Mouse (Mus musculus) ES-E14 (cell line): ENCODE measurements around the gene Fbxl17. TPM values are rescaled to one million over a fixed set of nuclear protein-coding genes. Genes with fewer than 3 reads are reported as not detected.

Source experiments
- DNase-seq: peaks from one replicate; pipeline ENCODE4 v3.0.0-alpha.2; 2013; ENCODE audit warnings: low read depth, low spot score
- H3K27ac ChIP-seq: 2 replicates; pipeline ENCODE4 v1.5.1; 2012; ENCODE audit warnings: low read depth, mild to moderate bottlenecking, low read length, moderate library complexity, mixed read lengths; ENCODE audit not compliant: poor library complexity, insufficient read depth, severe bottlenecking
- H3K36me3 ChIP-seq: 2 replicates; pipeline ENCODE4 v1.6.1; 2012; ENCODE audit warnings: mild to moderate bottlenecking, low read length, moderate library complexity, mixed read lengths; ENCODE audit not compliant: control insufficient read depth, poor library complexity, insufficient read depth, severe bottlenecking
- H3K4me1 ChIP-seq, 2 experiments: fragments of 150-350 bp in 1 of 2; sonication (generic) in 1 of 2; 2 replicates each; pipeline ENCODE4 v1.6.1; 2012; ENCODE audit warnings: low read length in 2 of 2, mild to moderate bottlenecking in 1 of 2, mixed read lengths in 1 of 2; ENCODE audit not compliant: control insufficient read depth in 2 of 2, insufficient read depth in 2 of 2, poor library complexity in 1 of 2
- H3K4me3 ChIP-seq, 2 experiments: fragments of 150-350 bp in 1 of 2; sonication (generic) in 1 of 2; 2 replicates each; pipeline ENCODE4 v1.5.1; 2012; ENCODE audit warnings: low read length in 2 of 2, low read depth in 1 of 2, mild to moderate bottlenecking in 1 of 2, mixed read lengths in 1 of 2; ENCODE audit not compliant: insufficient read depth in 1 of 2, poor library complexity in 1 of 2, severe bottlenecking in 1 of 2
- H3K9ac ChIP-seq: 2 replicates; pipeline ENCODE4 v1.6.1; 2012; ENCODE audit warnings: low read depth, mild to moderate bottlenecking, low read length, mixed read lengths; ENCODE audit not compliant: poor library complexity, insufficient read depth, severe bottlenecking
- H3K9me3 ChIP-seq: fragments of 150-350 bp; sonication (generic); 2 replicates; pipeline ENCODE4 v1.6.1; 2012; ENCODE audit warnings: low read depth, mild to moderate bottlenecking, low read length; ENCODE audit not compliant: control insufficient read depth, insufficient read depth
- CHD2 ChIP-seq: IDR thresholded peaks from 2 replicates; pipeline ENCODE4 v1.6.1; 2014; ENCODE audit warnings: mild to moderate bottlenecking, low read depth, low read length, inconsistent platforms
- HCFC1 ChIP-seq: IDR thresholded peaks from 2 replicates; pipeline ENCODE4 v1.6.1; 2012; ENCODE audit warnings: low read length, inconsistent platforms, borderline replicate concordance; ENCODE audit not compliant: insufficient read depth
- MAFK ChIP-seq: IDR thresholded peaks from 2 replicates; pipeline ENCODE4 v1.6.1; 2014; ENCODE audit warnings: mild to moderate bottlenecking, low read depth, low read length, inconsistent platforms; ENCODE audit not compliant: insufficient read depth
- ZC3H11A ChIP-seq: IDR thresholded peaks from 2 replicates; pipeline ENCODE4 v1.6.1; 2012; ENCODE audit warnings: low read depth, mild to moderate bottlenecking, inconsistent platforms, low read length, borderline replicate concordance
- ZNF384 ChIP-seq: IDR thresholded peaks from 2 replicates; pipeline ENCODE4 v1.6.1; 2012; ENCODE audit warnings: low read depth, low read length, inconsistent platforms
- in situ Hi-C, 2 experiments: fragments of 600-800 bp; cut with MboI; formaldehyde crosslinking; loops; one replicate each; pipeline ENCODE4 v1.15.1; 2025; ENCODE audit warnings: low sequenced_read_pairs in 2 of 2, inconsistent platforms in 1 of 2; ENCODE audit not compliant: unreplicated experiment in 2 of 2
- total RNA-seq: library from RNA; depleted of rRNA; stranded (reverse); fragments of 300-350 nt; gene quantifications from 2 replicates; pipeline ENCODE4 v1.2.3, GENCODE M21; 2012

The Fbxl17 gene
- total RNA-seq, 1 experiment = 5.6 TPM

- in situ Hi-C loops = no loop called here
- no peak overlapping the region for H3K27ac ChIP-seq
- DNase-seq = no peak
- peaks cover 2% of the 10 kb centered on the region; the same call in 1 of the 2 replicates for H3K36me3 ChIP-seq
- TF ChIP-seq ZNF384 (no peak), HCFC1 (no peak), MAFK (no peak), CHD2 (no peak), ZC3H11A (no peak)
- no peak overlapping the region for H3K4me3 ChIP-seq
- peaks cover 2 to 11% of the 10 kb centered on the region in 2 experiments; a peak in 3 of 4 replicates for H3K4me1 ChIP-seq
- no peaks in the 10 kb centered on the region for H3K9me3 ChIP-seq
- no peak overlapping the region for H3K9ac ChIP-seq
Observed at GRCm38 (mm10) chr17:63496153-63496552, 3.7 kb downstream of the Fbxl17 start.

GRCm38 (mm10) chr17:63493876-63494580, 5.8 kb downstream of the Fbxl17 start:
- TF ChIP-seq CHD2 = no peak
- no peak for TF ChIP-seq MAFK
- TF ChIP-seq HCFC1 = no peak
- TF ChIP-seq ZC3H11A = no peak
- TF ChIP-seq ZNF384 = no peak
- H3K9ac ChIP-seq = no peak overlapping the region
- in situ Hi-C loops = no loop called here
- H3K4me3 ChIP-seq = no peak overlapping the region
- no peak overlapping the region for H3K27ac ChIP-seq
- peaks cover 2% of the 10 kb centered on the region; the same call in 1 of the 2 replicates for H3K36me3 ChIP-seq
- H3K9me3 ChIP-seq = no peaks in the 10 kb centered on the region
- H3K4me1 ChIP-seq = peaks cover 2 to 11% of the 10 kb centered on the region in 2 experiments; a peak in 3 of 4 replicates
- DNase-seq = no peak

GRCm38 (mm10) chr17:63493274-63493673, 6.5 kb downstream of the Fbxl17 start:
- Histone ChIP-seq H3K36me3 (peaks cover 2% of the 10 kb centered on the region; the same call in 1 of the 2 replicates), H3K4me3 (0 out of 4 replicates have a peak overlapping the region, but pooled peaks of 1 of the 2 experiments have one; percentile 31), H3K9ac (0 out of 2 replicates have a peak overlapping the region, but pooled peaks have one; percentile 26), H3K4me1 (peaks cover 0 to 11% of the 10 kb centered on the region in 2 experiments; a peak in 2 of 4 replicates), H3K27ac (no peak overlapping the region), H3K9me3 (no peaks in the 10 kb centered on the region)
- in situ Hi-C loops = no loop called here
- DNase-seq = no peak
- no peak for TF ChIP-seq ZC3H11A
- TF ChIP-seq MAFK = no peak
- no peak for TF ChIP-seq HCFC1
- no peak for TF ChIP-seq CHD2
- TF ChIP-seq ZNF384 = no peak

- Histone ChIP-seq H3K9me3 (no peaks in the 10 kb centered on the region), H3K4me1 (peaks cover 0 to 11% of the 10 kb centered on the region in 2 experiments; a peak in 2 of 4 replicates), H3K27ac (no peak overlapping the region), H3K9ac (0 out of 2 replicates have a peak overlapping the region, but pooled peaks have one; percentile 26), H3K4me3 (peak overlapping the region in 1 of 2 experiments; percentile 31; a peak in 1 of 4 replicates), H3K36me3 (peaks cover 2% of the 10 kb centered on the region; the same call in 1 of the 2 replicates)
- in situ Hi-C loops = no loop called here
- DNase-seq = no peak
- no peak for TF ChIP-seq ZNF384
- TF ChIP-seq CHD2 = no peak
- TF ChIP-seq MAFK = no peak
- no peak for TF ChIP-seq HCFC1
- TF ChIP-seq ZC3H11A = no peak
Observed at GRCm38 (mm10) chr17:63492665-63493273, 7.0 kb downstream of the Fbxl17 start.
